Mouse (Mus musculus) liver, embryonic 11.5 days (tissue): ENCODE results near the gene Ash1l. TPM values are rescaled to one million over a fixed set of nuclear protein-coding genes. Genes with fewer than 3 reads are reported as not detected.

ENCODE experiments used
- ATAC-seq: fragments of 200-750 bp; cut with Nextera tagmentation; replicated peaks from 2 replicates; pipeline ENCODE4 v1.8.0; 2017; ENCODE audit warnings: moderate number of reproducible peaks, mild to moderate bottlenecking, moderate TSS enrichment, moderate library complexity; ENCODE audit not compliant: low FRiP score
- DNase-seq: peaks from one replicate; pipeline ENCODE4 v3.0.0-alpha.2; 2017; ENCODE audit warnings: low spot score
- H3K27ac ChIP-seq: fragments of 300-500 bp; sonication (generic); 2 replicates; pipeline ENCODE4 v1.5.1; 2014; ENCODE audit warnings: mild to moderate bottlenecking, low read depth, low read length, control low read depth
- H3K27me3 ChIP-seq: fragments of 300-500 bp; sonication (generic); replicated peaks from 2 replicates; pipeline ENCODE4 v1.6.1; 2014; ENCODE audit warnings: low read length, mixed read lengths; ENCODE audit not compliant: control insufficient read depth, insufficient read depth
- H3K36me3 ChIP-seq: fragments of 300-500 bp; sonication (generic); 2 replicates; pipeline ENCODE4 v1.6.1; 2014; ENCODE audit warnings: mild to moderate bottlenecking, low read length, moderate library complexity, mixed read lengths; ENCODE audit not compliant: control insufficient read depth, insufficient read depth
- H3K4me1 ChIP-seq: fragments of 300-500 bp; sonication (generic); replicated peaks from 2 replicates; pipeline ENCODE4 v1.6.1; 2014; ENCODE audit warnings: low read length, mixed read lengths; ENCODE audit not compliant: control insufficient read depth, insufficient read depth
- H3K4me2 ChIP-seq: fragments of 300-500 bp; sonication (generic); 2 replicates; pipeline ENCODE4 v1.6.1; 2014; ENCODE audit warnings: mild to moderate bottlenecking, control low read depth, moderate library complexity
- H3K4me3 ChIP-seq: fragments of 300-500 bp; sonication (generic); 2 replicates; pipeline ENCODE4 v1.5.1; 2014; ENCODE audit warnings: low read depth, low read length, control low read depth
- H3K9ac ChIP-seq: fragments of 300-500 bp; sonication (generic); 2 replicates; pipeline ENCODE4 v1.6.1; 2014; ENCODE audit warnings: low read depth, low read length, control low read depth
- H3K9me3 ChIP-seq: fragments of 300-500 bp; sonication (generic); 2 replicates; pipeline ENCODE4 v1.6.1; 2016; ENCODE audit warnings: low read length, inconsistent platforms, mixed read lengths; ENCODE audit not compliant: control insufficient read depth
- WGBS: fragments of 180-500 bp; shearing (Covaris S2); extraction: QIAGEN DNeasy Blood & Tissue Kit; methylation state at CpG from one replicate; pipeline ENCODE4 v1.1.7; 2014; 5-methylcytosine and 5-hydroxymethylcytosine counted together
- polyA plus RNA-seq: library from polyadenylated mRNA; unstranded; fragments of >200 nt; fragmentation: Nextera tagmentation; extraction: Ambion mirVana; gene quantifications from 2 replicates; pipeline ENCODE4 v1.2.1, GENCODE M21; 2014

Ash1l gene
- polyA plus RNA-seq, 1 experiment from 2014 or later = 13.4 TPM

DNA sequence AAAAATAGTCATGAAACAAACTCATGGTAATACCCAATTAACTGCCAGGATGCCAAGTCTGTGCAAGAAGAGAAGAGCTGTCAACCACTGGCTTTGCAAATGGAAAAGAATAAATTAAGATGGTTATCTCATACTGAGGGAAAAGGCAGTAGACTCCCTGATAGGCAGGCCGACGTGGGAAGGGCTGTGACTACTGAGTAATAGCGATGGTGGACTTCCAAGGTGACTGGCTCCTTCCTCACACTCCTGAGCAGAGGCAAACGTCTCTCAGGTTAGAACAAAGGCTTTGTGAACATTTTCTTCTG is 152.8 kb downstream of the Ash1l start:
- peaks cover 10% of the 10 kb centered on the region; the same call in 1 of the 2 replicates for H3K36me3 ChIP-seq
- no peak overlapping the region for H3K9ac ChIP-seq
- 64% methylated on average over 4 of the region's 4 CpGs for WGBS
- no peaks in the 10 kb centered on the region for H3K9me3 ChIP-seq
- ATAC-seq (no peak), DNase-seq (no peak)
- no peak overlapping the region for H3K4me2 ChIP-seq
- H3K4me3 ChIP-seq = no peak overlapping the region
- H3K27ac ChIP-seq = peak overlapping the region; percentile 78
- no peaks in the 10 kb centered on the region for H3K27me3 ChIP-seq
- peaks cover 18% of the 10 kb centered on the region for H3K4me1 ChIP-seq

DNA sequence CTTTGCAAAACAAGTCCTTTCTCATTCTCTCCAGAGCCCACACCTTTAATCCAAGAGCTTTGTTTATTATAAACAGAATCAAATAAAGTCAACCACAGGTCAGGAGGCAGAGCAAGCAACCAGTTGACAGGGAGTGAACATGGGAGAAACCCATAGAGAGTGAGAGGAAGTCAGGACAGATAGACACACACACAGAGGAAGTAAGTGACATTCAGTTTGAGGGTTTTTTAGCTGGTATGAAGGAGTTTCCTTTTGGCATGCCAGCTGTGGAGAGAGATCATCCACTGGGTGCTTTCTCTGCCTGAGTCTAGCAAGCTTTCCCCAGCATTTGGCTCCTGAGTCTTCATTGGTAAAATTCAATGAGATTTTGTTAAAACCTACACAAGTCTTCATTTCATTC is 156.5 kb downstream of the Ash1l start:
- Histone ChIP-seq H3K36me3 (no peaks in the 10 kb centered on the region), H3K9ac (no peak overlapping the region), H3K4me1 (peaks cover 9% of the 10 kb centered on the region; the same call in 1 of the 2 replicates), H3K9me3 (no peaks in the 10 kb centered on the region), H3K4me2 (no peak overlapping the region), H3K27me3 (no peaks in the 10 kb centered on the region), H3K27ac (no peak overlapping the region), H3K4me3 (no peak overlapping the region)
- ATAC-seq (no peak), DNase-seq (no peak)

DNA sequence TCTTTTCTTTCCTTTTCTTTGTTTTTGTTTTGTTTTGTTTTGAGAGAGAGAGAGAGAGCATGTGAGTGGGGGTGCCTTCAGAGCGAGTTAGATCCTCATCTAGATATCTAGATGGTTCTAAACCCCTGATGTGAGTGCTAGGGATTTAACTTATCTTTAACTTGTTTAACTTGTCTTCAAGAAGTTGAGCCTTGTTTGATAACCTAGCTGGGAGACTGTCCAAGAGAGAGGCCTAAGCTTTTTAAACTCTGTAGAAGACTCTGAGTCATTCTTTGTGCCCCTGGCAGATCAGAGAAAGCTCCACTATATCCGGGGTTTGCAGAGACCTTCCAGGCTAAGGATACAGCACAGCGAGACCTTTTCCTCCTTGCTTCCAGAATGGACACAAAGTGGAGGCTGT is 157.1 kb downstream of the Ash1l start:
- no peaks in the 10 kb centered on the region for H3K9me3 ChIP-seq
- no peak for ATAC-seq
- DNase-seq = no peak
- H3K36me3 ChIP-seq = no peaks in the 10 kb centered on the region
- H3K4me2 ChIP-seq = no peak overlapping the region
- WGBS = 56% methylated on average over 3 of the region's 3 CpGs
- peaks cover 5% of the 10 kb centered on the region; the same call in 1 of the 2 replicates for H3K4me1 ChIP-seq
- H3K4me3 ChIP-seq = no peak overlapping the region
- no peak overlapping the region for H3K9ac ChIP-seq
- no peaks in the 10 kb centered on the region for H3K27me3 ChIP-seq
- no peak overlapping the region for H3K27ac ChIP-seq

DNA sequence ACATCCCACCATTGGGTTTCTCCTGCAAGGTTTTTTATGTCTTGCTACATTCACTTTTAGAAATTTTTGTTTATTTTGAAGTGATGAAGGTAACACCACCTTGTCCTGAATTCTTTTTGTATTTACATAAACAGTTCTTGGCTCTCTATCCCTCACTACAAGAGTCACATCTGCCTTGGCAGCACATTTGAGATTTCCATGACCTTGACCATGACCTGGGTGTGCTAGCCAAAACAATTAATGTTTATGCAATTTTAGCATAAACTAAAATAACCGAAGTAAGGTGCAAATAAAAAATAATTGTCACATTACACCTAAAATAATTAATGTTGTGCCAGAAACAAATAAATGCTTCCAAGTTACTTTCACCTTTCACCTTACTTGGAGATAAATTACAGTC is 157.7 kb downstream of the Ash1l start:
- H3K4me1 ChIP-seq = 0 out of 2 replicates have a peak, but pooled peaks cover 2% of the 10 kb centered on the region
- DNase-seq (no peak), ATAC-seq (no peak)
- WGBS = 65% methylated on average over 1 of the region's 1 CpGs
- no peaks in the 10 kb centered on the region for H3K27me3 ChIP-seq
- no peaks in the 10 kb centered on the region for H3K9me3 ChIP-seq
- H3K9ac ChIP-seq = no peak overlapping the region
- H3K27ac ChIP-seq = no peak overlapping the region
- H3K4me2 ChIP-seq = no peak overlapping the region
- no peak overlapping the region for H3K4me3 ChIP-seq
- no peaks in the 10 kb centered on the region for H3K36me3 ChIP-seq

- Histone ChIP-seq H3K27me3 (no peaks in the 10 kb centered on the region), H3K4me2 (no peak overlapping the region), H3K4me3 (no peak overlapping the region), H3K9ac (no peak overlapping the region), H3K9me3 (no peaks in the 10 kb centered on the region), H3K27ac (no peak overlapping the region), H3K4me1 (0 out of 2 replicates have a peak, but pooled peaks cover 3% of the 10 kb centered on the region), H3K36me3 (no peaks in the 10 kb centered on the region)
- ATAC-seq = no peak
- DNase-seq = no peak
- WGBS = 82% methylated on average over 4 of the region's 4 CpGs
Observed at GRCm38 (mm10) chr3:89113058-89113457, 162.6 kb downstream of the Ash1l start.

- H3K4me1 ChIP-seq = 0 out of 2 replicates have a peak, but pooled peaks cover 3% of the 10 kb centered on the region
- H3K36me3 ChIP-seq = no peaks in the 10 kb centered on the region
- H3K9ac ChIP-seq = no peak overlapping the region
- no peak for DNase-seq
- WGBS = 18% methylated on average over 2 of the region's 2 CpGs
- ATAC-seq = peak; percentile 86
- no peak overlapping the region for H3K27ac ChIP-seq
- H3K4me3 ChIP-seq = no peak overlapping the region
- H3K27me3 ChIP-seq = no peaks in the 10 kb centered on the region
- H3K4me2 ChIP-seq = peak overlapping the region; percentile 16; the same call in 1 of the 2 replicates
- no peaks in the 10 kb centered on the region for H3K9me3 ChIP-seq
Observed at GRCm38 (mm10) chr3:89115522-89115921, 165.1 kb downstream of the Ash1l start.

DNA sequence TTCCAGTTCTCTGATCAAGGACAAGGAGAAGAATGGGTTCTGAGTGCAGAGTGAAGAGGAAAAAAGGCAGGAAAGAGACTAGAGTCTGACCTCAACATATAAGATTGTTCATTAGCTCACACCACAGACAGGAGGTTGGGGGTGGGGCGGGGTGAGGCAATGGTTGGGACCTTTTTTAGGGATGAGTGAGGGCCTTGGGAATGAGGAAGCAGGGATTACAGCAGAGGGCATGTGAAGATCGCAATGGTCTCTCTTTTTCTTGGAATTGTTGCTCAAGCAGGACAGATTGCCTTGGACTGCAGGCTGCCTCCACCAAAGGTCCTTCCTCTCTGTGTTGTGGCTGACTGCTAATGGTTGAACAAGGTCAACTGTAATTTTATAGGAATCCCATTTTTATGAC is 172.9 kb downstream of the Ash1l start:
- peaks cover 3% of the 10 kb centered on the region; the same call in 1 of the 2 replicates for H3K4me1 ChIP-seq
- H3K9me3 ChIP-seq = no peaks in the 10 kb centered on the region
- no peak overlapping the region for H3K9ac ChIP-seq
- H3K4me2 ChIP-seq = no peak overlapping the region
- H3K36me3 ChIP-seq = no peaks in the 10 kb centered on the region
- DNase-seq (no peak), ATAC-seq (no peak)
- whole genome bisulfite sequencing = 69% methylated on average over 2 of the region's 2 CpGs
- H3K27ac ChIP-seq = no peak overlapping the region
- no peaks in the 10 kb centered on the region for H3K27me3 ChIP-seq
- H3K4me3 ChIP-seq = no peak overlapping the region

DNA sequence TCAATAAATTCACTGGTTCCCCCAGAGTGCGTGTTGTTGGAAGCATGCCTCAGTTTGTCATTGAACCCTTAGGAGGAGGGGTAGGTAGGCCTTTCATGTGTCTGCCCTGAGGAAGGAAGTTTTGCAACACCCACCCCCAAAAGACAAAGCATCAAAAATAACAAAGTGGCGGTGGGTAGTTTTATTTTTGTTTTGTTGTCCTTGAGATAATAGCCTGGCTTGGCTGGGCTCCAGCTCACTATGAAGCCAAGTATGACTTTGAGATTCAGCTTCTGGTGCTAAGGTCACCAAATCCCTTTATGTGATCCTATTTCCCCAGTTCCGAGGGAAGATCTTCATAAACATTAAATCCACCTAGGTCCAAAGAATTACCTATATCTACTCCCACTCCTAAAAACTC is 173.8 kb downstream of the Ash1l start:
- DNase-seq (no peak), ATAC-seq (no peak)
- H3K9ac ChIP-seq = no peak overlapping the region
- no peaks in the 10 kb centered on the region for H3K36me3 ChIP-seq
- no peaks in the 10 kb centered on the region for H3K9me3 ChIP-seq
- no peaks in the 10 kb centered on the region for H3K27me3 ChIP-seq
- 77% methylated on average over 3 of the region's 3 CpGs for WGBS
- H3K4me1 ChIP-seq = peaks cover 9% of the 10 kb centered on the region; the same call in 1 of the 2 replicates
- H3K4me2 ChIP-seq = no peak overlapping the region
- no peak overlapping the region for H3K4me3 ChIP-seq
- no peak overlapping the region for H3K27ac ChIP-seq

GRCm38 (mm10) chr3:89125981-89126380 is 175.6 kb downstream of the Ash1l start:
- no peak for ATAC-seq
- DNase-seq = no peak
- Histone ChIP-seq H3K9me3 (no peaks in the 10 kb centered on the region), H3K4me3 (no peak overlapping the region), H3K4me2 (no peak overlapping the region), H3K36me3 (no peaks in the 10 kb centered on the region), H3K9ac (no peak overlapping the region), H3K27me3 (no peaks in the 10 kb centered on the region), H3K4me1 (peaks cover 9% of the 10 kb centered on the region; the same call in 1 of the 2 replicates), H3K27ac (no peak overlapping the region)
- WGBS = 86% methylated on average over 3 of the region's 3 CpGs
